Mouse (Mus musculus) liver, adult 2 months (tissue): ENCODE results near the gene Lrg1.

Source experiments
- CTCF ChIP-seq: fragments of 200-500 bp; IDR thresholded peaks from 2 replicates; pipeline ENCODE4 v1.5.1; 2011; ENCODE audit warnings: low read depth, low read length, control low read depth
- POLR2A ChIP-seq: fragments of 200-500 bp; IDR thresholded peaks from 2 replicates; pipeline ENCODE4 v1.6.1; 2011; ENCODE audit warnings: low read length, control low read depth; ENCODE audit not compliant: insufficient read depth; ENCODE audit errors: extremely low read depth

- TF ChIP-seq POLR2A (no peak), CTCF (no peak)
These were observed at the start of gene Lrg1 for GRCm38 (mm10) chr17:56121826-56122225.
